Mouse (Mus musculus) CH12.LX (cell line): ENCODE results near the gene Cdhr5. TPM values are rescaled to one million over a fixed set of nuclear protein-coding genes. Genes with fewer than 3 reads are reported as not detected.
A peak's percentile ranks its signal among the peaks of the same experiment; 100 is the strongest.

Source experiments
- DNase-seq: peaks from one replicate; pipeline ENCODE4 v3.0.0-alpha.2; 2013; ENCODE audit errors: extremely low read depth
- H3K27ac ChIP-seq: 2 replicates; pipeline ENCODE4 v1.5.1; 2012; ENCODE audit warnings: low read depth, mild to moderate bottlenecking, control low read depth, moderate library complexity; ENCODE audit not compliant: insufficient read depth
- H3K27me3 ChIP-seq: replicated peaks from 2 replicates; pipeline ENCODE3; 2012; ENCODE audit warnings: inconsistent platforms
- H3K36me3 ChIP-seq, 2 experiments: replicated peaks in 1 of 2; 2 replicates each; pipeline versions ENCODE3 to v1.6.1; 2012; ENCODE audit warnings: inconsistent platforms in 1 of 2, low read length in 1 of 2, mild to moderate bottlenecking in 1 of 2, mixed read lengths in 1 of 2, moderate library complexity in 1 of 2; ENCODE audit not compliant: control insufficient read depth in 1 of 2, insufficient read depth in 1 of 2
- H3K4me1 ChIP-seq, 2 experiments: 2 replicates each; pipeline ENCODE4 v1.6.1; 2012; ENCODE audit warnings: inconsistent platforms in 1 of 2, moderate library complexity in 1 of 2; ENCODE audit not compliant: insufficient read depth in 2 of 2, control insufficient read depth in 1 of 2
- H3K4me2 ChIP-seq: 2 replicates; pipeline ENCODE4 v1.6.1; 2012; ENCODE audit warnings: low read depth, mild to moderate bottlenecking, control low read depth; ENCODE audit not compliant: poor library complexity, insufficient read depth, severe bottlenecking
- H3K4me3 ChIP-seq, 3 experiments: fragments of 150-350 bp in 1 of 3; sonication (generic) in 1 of 3; replicated peaks in 1 of 3; 2 replicates each; pipeline versions ENCODE3 to v1.5.1; 2011 to 2012; ENCODE audit warnings: low read depth in 2 of 3, low read length in 2 of 3, mild to moderate bottlenecking in 2 of 3, moderate library complexity in 2 of 3, control low read depth in 1 of 3, improper control_type of control experiment in 1 of 3, inconsistent platforms in 1 of 3, mixed read lengths in 1 of 3; ENCODE audit not compliant: poor library complexity in 1 of 3
- H3K79me2 ChIP-seq: replicated peaks from 2 replicates; pipeline ENCODE4 v1.6.1; 2012; ENCODE audit warnings: mild to moderate bottlenecking, moderate library complexity; ENCODE audit not compliant: control insufficient read depth, poor library complexity, insufficient read depth, severe bottlenecking; ENCODE audit errors: extremely low read depth
- H3K9ac ChIP-seq: 2 replicates; pipeline ENCODE4 v1.6.1; 2012; ENCODE audit warnings: low read depth, mild to moderate bottlenecking, control low read depth, moderate library complexity; ENCODE audit not compliant: insufficient read depth
- H3K9me3 ChIP-seq: replicated peaks from 2 replicates; pipeline ENCODE3; 2012; ENCODE audit warnings: low read length, inconsistent platforms, mixed read lengths
- CHD2 ChIP-seq: IDR thresholded peaks from 2 replicates; pipeline ENCODE4 v1.6.1; 2011; ENCODE audit warnings: low read length, improper control_type of control experiment
- CTCF ChIP-seq, 2 experiments: IDR thresholded peaks in 1 of 2; conservative IDR thresholded peaks in 1 of 2; 2 replicates each; pipeline ENCODE4 v1.5.1; 2011 to 2012; ENCODE audit warnings: low read depth in 2 of 2, low read length in 2 of 2, improper control_type of control experiment in 1 of 2, inconsistent platforms in 1 of 2, mild to moderate bottlenecking in 1 of 2, moderate library complexity in 1 of 2
- ELF1 ChIP-seq: IDR thresholded peaks from 2 replicates; pipeline ENCODE4 v1.6.1; 2014; ENCODE audit warnings: low read depth, mild to moderate bottlenecking, inconsistent platforms, low read length, improper control_type of control experiment
- EP300 ChIP-seq: IDR thresholded peaks from 2 replicates; pipeline ENCODE4 v1.6.1; 2011; ENCODE audit warnings: low read length, improper control_type of control experiment
- ETS1 ChIP-seq: conservative IDR thresholded peaks from 2 replicates; pipeline ENCODE4 v1.6.1; 2012; ENCODE audit warnings: low read depth, mild to moderate bottlenecking, inconsistent platforms, low read length, improper control_type of control experiment, moderate library complexity
- GABPA ChIP-seq: IDR thresholded peaks from 2 replicates; pipeline ENCODE4 v1.6.1; 2012; ENCODE audit warnings: low read depth, low read length, improper control_type of control experiment, inconsistent platforms; ENCODE audit not compliant: insufficient replicate concordance
- HCFC1 ChIP-seq: IDR thresholded peaks from 2 replicates; pipeline ENCODE4 v1.6.1; 2012; ENCODE audit warnings: low read depth, mild to moderate bottlenecking, inconsistent platforms, low read length, improper control_type of control experiment
- IRF4 ChIP-seq: IDR thresholded peaks from 2 replicates; pipeline ENCODE4 v1.6.1; 2014; ENCODE audit warnings: low read depth, mild to moderate bottlenecking, inconsistent platforms, low read length, improper control_type of control experiment
- JUN ChIP-seq: IDR thresholded peaks from 2 replicates; pipeline ENCODE4 v1.6.1; 2011; ENCODE audit warnings: low read depth, mild to moderate bottlenecking, low read length, improper control_type of control experiment, moderate library complexity; ENCODE audit not compliant: insufficient read depth
- JUND ChIP-seq: conservative IDR thresholded peaks from 2 replicates; pipeline ENCODE4 v1.6.1; 2011; ENCODE audit warnings: low read depth, low read length, improper control_type of control experiment
- MAFK ChIP-seq: IDR thresholded peaks from 2 replicates; pipeline ENCODE4 v1.6.1; 2011; ENCODE audit warnings: low read length, improper control_type of control experiment; ENCODE audit not compliant: insufficient replicate concordance
- MAX ChIP-seq: IDR thresholded peaks from 2 replicates; pipeline ENCODE4 v1.6.1; 2011; ENCODE audit warnings: low read length, improper control_type of control experiment
- MAZ ChIP-seq: IDR thresholded peaks from 2 replicates; pipeline ENCODE4 v1.6.1; 2012; ENCODE audit warnings: low read depth, mild to moderate bottlenecking, inconsistent platforms, low read length, improper control_type of control experiment, moderate library complexity
- MEF2A ChIP-seq: IDR thresholded peaks from 2 replicates; pipeline ENCODE4 v1.6.1; 2014; ENCODE audit warnings: low read depth, mild to moderate bottlenecking, inconsistent platforms, low read length, improper control_type of control experiment, borderline replicate concordance
- MXI1 ChIP-seq: IDR thresholded peaks from 2 replicates; pipeline ENCODE4 v1.6.1; 2011; ENCODE audit warnings: mild to moderate bottlenecking, low read depth, low read length, improper control_type of control experiment
- MYC ChIP-seq: IDR thresholded peaks from 2 replicates; pipeline ENCODE4 v1.6.1; 2011; ENCODE audit warnings: low read depth, mild to moderate bottlenecking, improper control_type of control experiment, low read length
- NELFE ChIP-seq: IDR thresholded peaks from 2 replicates; pipeline ENCODE4 v1.6.1; 2011; ENCODE audit warnings: low read depth, low read length, improper control_type of control experiment
- NRF1 ChIP-seq: IDR thresholded peaks from 2 replicates; pipeline ENCODE4 v1.6.1; 2014; ENCODE audit warnings: low read depth, mild to moderate bottlenecking, inconsistent platforms, low read length, improper control_type of control experiment, moderate library complexity
- PAX5 ChIP-seq: IDR thresholded peaks from 2 replicates; pipeline ENCODE4 v1.6.1; 2012; ENCODE audit warnings: low read length, inconsistent platforms, mixed read lengths
- POLR2A ChIP-seq: IDR thresholded peaks from 2 replicates; pipeline ENCODE4 v1.6.1; 2011; ENCODE audit warnings: low read depth, mild to moderate bottlenecking, improper control_type of control experiment, low read length
- POLR2AphosphoS2 ChIP-seq: IDR thresholded peaks from 2 replicates; pipeline ENCODE4 v1.6.1; 2011; ENCODE audit warnings: low read depth, low read length, improper control_type of control experiment
- RCOR1 ChIP-seq: conservative IDR thresholded peaks from 2 replicates; pipeline ENCODE4 v1.6.1; 2012; ENCODE audit warnings: low read depth, mild to moderate bottlenecking, inconsistent platforms, low read length, improper control_type of control experiment
- SMC3 ChIP-seq: IDR thresholded peaks from 2 replicates; pipeline ENCODE4 v1.6.1; 2011; ENCODE audit warnings: low read depth, low read length, improper control_type of control experiment
- USF1 ChIP-seq: IDR thresholded peaks from 2 replicates; pipeline ENCODE4 v1.6.1; 2014; ENCODE audit warnings: low read depth, mild to moderate bottlenecking, inconsistent platforms, low read length, improper control_type of control experiment
- USF2 ChIP-seq: conservative IDR thresholded peaks from 2 replicates; pipeline ENCODE4 v1.6.1; 2011; ENCODE audit warnings: low read depth, low read length, improper control_type of control experiment
- ZC3H11A ChIP-seq: IDR thresholded peaks from 2 replicates; pipeline ENCODE4 v1.6.1; 2012; ENCODE audit warnings: low read depth, mild to moderate bottlenecking, inconsistent platforms, low read length, improper control_type of control experiment
- ZKSCAN1 ChIP-seq: IDR thresholded peaks from 2 replicates; pipeline ENCODE4 v1.6.1; 2012; ENCODE audit warnings: low read depth, inconsistent platforms, low read length, improper control_type of control experiment, borderline replicate concordance
- ZMIZ1 ChIP-seq: IDR thresholded peaks from 2 replicates; pipeline ENCODE4 v1.6.1; 2012; ENCODE audit warnings: low read depth, mild to moderate bottlenecking, inconsistent platforms, low read length, improper control_type of control experiment
- dilution Hi-C: fragments of 300-500 bp; cut with MboI; formaldehyde crosslinking; loops from 2 replicates; pipeline ENCODE4 v1.14.3; 2020; ENCODE audit warnings: low sequenced_read_pairs; ENCODE audit not compliant: extremely low pct_unique_long_range_greater_than_20kb, extremely low pct_ligation_motif_present
- in situ Hi-C: fragments of 300-500 bp; cut with MboI; formaldehyde crosslinking; loops from 3 replicates; pipeline ENCODE4 v1.14.3; 2019; ENCODE audit warnings: low sequenced_read_pairs, low pct_ligation_motif_present, low pct_unique_long_range_greater_than_20kb, mixed read lengths
- polyA plus RNA-seq: library from polyadenylated mRNA; unstranded; fragments of >175 nt; gene quantifications from 2 replicates; pipeline ENCODE4 v1.2.1, GENCODE M21; 2012; ENCODE audit warnings: low read depth; ENCODE audit not compliant: insufficient read length
- total RNA-seq, 2 experiments: library from RNA; depleted of rRNA; stranded (reverse); fragments of 300-350 nt in 1 of 2; fragments of >200 nt in 1 of 2; gene quantifications; 2 replicates each; pipeline ENCODE4 v1.2.3; 2012 to 2014

Cdhr5 gene
- total and polyA plus RNA-seq, 3 experiments = 0.35 to 3.9 (median 1.9) TPM

GRCm38 (mm10) chr7:141268466-141269272, 7.9 kb downstream of the Cdhr5 start:
- H3K9ac ChIP-seq = no peak overlapping the region
- no peaks in the 10 kb centered on the region for H3K27me3 ChIP-seq
- H3K4me3 ChIP-seq = no peak overlapping the region
- H3K36me3 ChIP-seq = peaks cover 10 to 40% of the 10 kb centered on the region in 2 experiments
- no peak for TF ChIP-seq MAX
- no peak for TF ChIP-seq SMC3
- no peak for TF ChIP-seq USF1
- no peak for TF ChIP-seq PAX5
- TF ChIP-seq MAFK = no peak
- H3K79me2 ChIP-seq = no peaks in the 10 kb centered on the region
- dilution Hi-C loops = no loop called here
- in situ Hi-C loops = loop anchor here (10.0 kb wide), 1 partner anchor 96 kb away; no protein-coding TSS in a partner anchor
- no peaks in the 10 kb centered on the region for H3K9me3 ChIP-seq
- no peak overlapping the region for H3K27ac ChIP-seq
- no peak for DNase-seq
- H3K4me2 ChIP-seq = no peak overlapping the region
- H3K4me1 ChIP-seq = peaks cover 14 to 27% of the 10 kb centered on the region in 2 experiments

- H3K79me2 ChIP-seq = no peaks in the 10 kb centered on the region
- peaks cover 14 to 27% of the 10 kb centered on the region in 2 experiments for H3K4me1 ChIP-seq
- peak; percentile 79 for DNase-seq
- H3K27ac ChIP-seq = peak within 1 kb of the TSS; percentile 80
- H3K4me3 ChIP-seq = peak within 1 kb of the TSS; percentile 63 to 83 (median 68)
- in situ Hi-C loops (loop anchor here (10.0 kb wide), 1 partner anchor 99 kb away; no protein-coding TSS in a partner anchor), dilution Hi-C loops (no loop called here)
- no peaks in the 10 kb centered on the region for H3K27me3 ChIP-seq
- no peaks in the 10 kb centered on the region for H3K9me3 ChIP-seq
- peak within 1 kb of the TSS; percentile 87 for H3K9ac ChIP-seq
- H3K36me3 ChIP-seq = peaks cover 36 to 50% of the 10 kb centered on the region in 2 experiments
- peak within 1 kb of the TSS; percentile 58 for H3K4me2 ChIP-seq
- no peak for TF ChIP-seq CTCF (conservative IDR thresholded peaks at IDR 0.05 in 1 of 2, IDR thresholded peaks at IDR 0.05 in 1 of 2; ENCODE audit: low read depth in 2 of 2, low read length in 2 of 2)
- TF ChIP-seq USF1 = peak; percentile 64
- peak; percentile 42 for TF ChIP-seq CHD2
- TF ChIP-seq JUN = no peak
- TF ChIP-seq NELFE = peak; percentile 74
- TF ChIP-seq RCOR1 = no peak
- peak; percentile 34; the same call in 1 of the 2 replicates for TF ChIP-seq ETS1
- TF ChIP-seq GABPA = no peak
- TF ChIP-seq MAFK = peak; percentile 87
- TF ChIP-seq JUND = no peak
- TF ChIP-seq MXI1 = peak; percentile 70
- peak; percentile 55; the same call in 1 of the 2 replicates for TF ChIP-seq EP300
- no peak for TF ChIP-seq ZKSCAN1
- peak; percentile 87; the same call in 1 of the 2 replicates for TF ChIP-seq POLR2AphosphoS2
- TF ChIP-seq ZMIZ1 = peak; percentile 72
- 0 out of 2 replicates have a peak, but pooled peaks have one; percentile 17 for TF ChIP-seq ELF1
- no peak for TF ChIP-seq HCFC1
- TF ChIP-seq POLR2A = peak; percentile 77
- peak; percentile 47 for TF ChIP-seq MYC
- no peak for TF ChIP-seq ZC3H11A
- peak; percentile 48; the same call in 1 of the 2 replicates for TF ChIP-seq IRF4
- TF ChIP-seq PAX5 = no peak
- peak; percentile 71; the same call in 1 of the 2 replicates for TF ChIP-seq MAZ
- TF ChIP-seq NRF1 = no peak
- TF ChIP-seq MEF2A = peak; percentile 29; the same call in 1 of the 2 replicates
- TF ChIP-seq USF2 = peak; percentile 61; the same call in 1 of the 2 replicates
These were observed 10.6 kb downstream of the Cdhr5 start, which contains the start of gene Irf7 for GRCm38 (mm10) chr7:141265739-141266561. Gene Irf7, minus strand, starts transcription at chr7:141266481.
